Mouse (Mus musculus) embryonic stem cell, embryonic (primary cell): ENCODE measurements around the gene Cfl2.
"Not testable (repeated sequence)": the region's sequence is repeated elsewhere in the genome, so short reads cannot be mapped to it uniquely, and the experiment has no call there.

Source experiments
- CTCF ChIA-PET, 4 experiments: fragments of 300-600 bp in 2 of 4; fragments of 350-600 bp in 2 of 4; sonication (Branson Sonifier 250); formaldehyde crosslinking; loops; one replicate each; lab custom pipeline; 2022; ENCODE audit warnings: inconsistent platforms in 2 of 4; lab: Charles Lee
- POLR2A ChIA-PET, 4 experiments: fragments of 300-600 bp in 2 of 4; fragments of 350-600 bp in 2 of 4; sonication (Branson Sonifier 250); formaldehyde crosslinking; loops; one replicate each; lab custom pipeline; 2022; ENCODE audit warnings: antibody characterized with exemption in 4 of 4, inconsistent platforms in 1 of 4; lab: Charles Lee

Gene Cfl2

GRCm38 (mm10) chr12:54862606-54863535 lies at the start of gene Cfl2:
Cfl2 (minus strand) TSS chr12:54862877.
- CTCF ChIA-PET = interaction anchor here in 2 of 4 experiments (0.5 to 2.2 kb wide), 6 partner anchors 14 to 439 kb away, joined by 3 to 10 read pairs (median 3); no protein-coding TSS in a partner anchor
- POLR2A ChIA-PET = interaction anchor here (0.5 to 4.1 kb wide), 51 partner anchors 8 to 584 kb away, joined by 3 to 33 read pairs (median 4); partner anchors contain the start of genes Gm20403 (in 2 of the 4), Ppp2r3c (in 1 of the 4) and Snx6 (in 1 of the 4)

GRCm38 (mm10) chr12:54910387-54910786 lies 47.7 kb upstream of the Cfl2 start:
- CTCF ChIA-PET = interaction anchor here in 1 of 4 experiments (0.6 kb wide), 1 partner anchor 80 kb away, joined by 8 read pairs; no protein-coding TSS in a partner anchor
- POLR2A ChIA-PET = interaction anchor here in 1 of 4 experiments (0.9 kb wide), 1 partner anchor 10 kb away, joined by 4 read pairs; no protein-coding TSS in a partner anchor

GRCm38 (mm10) chr12:54892559-54892958 lies 29.9 kb upstream of the Cfl2 start:
- POLR2A ChIA-PET = not testable (repeated sequence)

GRCm38 (mm10) chr12:54890426-54890825 lies 27.7 kb upstream of the Cfl2 start:
- CTCF ChIA-PET = interaction anchor here (0.6 to 3.2 kb wide), 12 partner anchors 13 to 777 kb away, joined by 3 to 11 read pairs (median 4); partner anchors contain the start of genes Cfl2 (in 1 of the 4) and Ppp2r3c (in 1 of the 4)
- POLR2A ChIA-PET = interaction anchor here in 3 of 4 experiments (0.6 to 3.2 kb wide), 24 partner anchors 9 to 605 kb away, joined by 3 to 11 read pairs (median 4); partner anchors contain the start of genes Cfl2 (in 3 of the 3), Eapp (in 1 of the 3), Gm20403 (in 1 of the 3) and Ppp2r3c (in 1 of the 3)

More at GRCm38 (mm10) chr12:54892559-54892958, 29.9 kb upstream of the Cfl2 start:
- CTCF ChIA-PET = not testable (repeated sequence)

GRCm38 (mm10) chr12:54887580-54888127 lies 25.0 kb upstream of the Cfl2 start:
- POLR2A ChIA-PET = interaction anchor here in 1 of 4 experiments (3.2 kb wide), 1 partner anchor 25 kb away, joined by 11 read pairs; the partner anchor contains the start of gene Cfl2
- CTCF ChIA-PET = interaction anchor here in 1 of 4 experiments (0.6 kb wide), 1 partner anchor 55 kb away, joined by 15 read pairs; no protein-coding TSS in a partner anchor

- POLR2A ChIA-PET = interaction anchor here in 2 of 4 experiments (0.8 to 1.4 kb wide), 2 partner anchors 17 kb away, joined by 5 to 8 read pairs; partner anchors contain the start of gene Cfl2 (in 2 of the 2)
These were observed 17.0 kb upstream of the Cfl2 start for GRCm38 (mm10) chr12:54879630-54880029.

GRCm38 (mm10) chr12:54879211-54879610 lies 16.5 kb upstream of the Cfl2 start:
- ChIA-PET CTCF (interaction anchor here in 3 of 4 experiments (0.5 to 2.2 kb wide), 6 partner anchors 10 to 304 kb away, joined by 4 to 11 read pairs (median 4); no protein-coding TSS in a partner anchor), POLR2A (interaction anchor here in 2 of 4 experiments (0.8 to 1.4 kb wide), 2 partner anchors 17 kb away, joined by 5 to 8 read pairs; partner anchors contain the start of gene Cfl2 (in 2 of the 2))

More at GRCm38 (mm10) chr12:54879630-54880029, 17.0 kb upstream of the Cfl2 start:
- CTCF ChIA-PET = interaction anchor here in 3 of 4 experiments (1.0 to 2.2 kb wide), 5 partner anchors 9 to 93 kb away, joined by 4 to 7 read pairs (median 4); no protein-coding TSS in a partner anchor

- POLR2A ChIA-PET = interaction anchor here in 2 of 4 experiments (1.1 to 1.6 kb wide), 3 partner anchors 12 to 15 kb away, joined by 3 to 6 read pairs (median 3); partner anchors contain the start of gene Cfl2 (in 2 of the 2)
- CTCF ChIA-PET = no interaction called here
These were observed 15.2 kb upstream of the Cfl2 start for GRCm38 (mm10) chr12:54877875-54878274.

- CTCF ChIA-PET = interaction anchor here in 1 of 4 experiments (0.7 kb wide), 1 partner anchor 14 kb away, joined by 3 read pairs; the partner anchor contains the start of gene Cfl2
- POLR2A ChIA-PET = interaction anchor here in 2 of 4 experiments (1.2 to 1.6 kb wide), 2 partner anchors 13 to 14 kb away, joined by 3 to 6 read pairs; partner anchors contain the start of gene Cfl2 (in 1 of the 2)
These were observed 14.2 kb upstream of the Cfl2 start for GRCm38 (mm10) chr12:54876879-54877278.

GRCm38 (mm10) chr12:54874711-54875110 lies 12.0 kb upstream of the Cfl2 start:
- CTCF ChIA-PET = interaction anchor here in 1 of 4 experiments (0.9 kb wide), 1 partner anchor 16 kb away, joined by 4 read pairs; no protein-coding TSS in a partner anchor

GRCm38 (mm10) chr12:54861991-54862605 lies 579 bp downstream of the Cfl2 start:
- ChIA-PET CTCF (interaction anchor here in 2 of 4 experiments (0.5 to 2.2 kb wide), 5 partner anchors 27 to 440 kb away, joined by 3 to 10 read pairs (median 4); no protein-coding TSS in a partner anchor), POLR2A (interaction anchor here (0.5 to 4.1 kb wide), 37 partner anchors 8 to 584 kb away, joined by 3 to 33 read pairs (median 4); partner anchors contain the start of genes Gm20403 (in 2 of the 4) and Ppp2r3c (in 1 of the 4))

More at GRCm38 (mm10) chr12:54874711-54875110, 12.0 kb upstream of the Cfl2 start:
- POLR2A ChIA-PET = interaction anchor here in 3 of 4 experiments (0.5 to 1.2 kb wide), 6 partner anchors 12 to 217 kb away, joined by 3 to 15 read pairs (median 4); partner anchors contain the start of gene Cfl2 (in 2 of the 3)

GRCm38 (mm10) chr12:54859531-54859930 lies 3.1 kb downstream of the Cfl2 start:
- ChIA-PET POLR2A (interaction anchor here in 3 of 4 experiments (0.5 to 3.5 kb wide), 14 partner anchors 14 to 691 kb away, joined by 3 to 10 read pairs (median 4); no protein-coding TSS in a partner anchor), CTCF (no interaction called here)

GRCm38 (mm10) chr12:54850551-54850950 lies 12.1 kb downstream of the Cfl2 start:
- POLR2A ChIA-PET = interaction anchor here in 1 of 4 experiments (0.9 to 2.1 kb wide), 4 partner anchors 10 to 27 kb away, joined by 3 to 7 read pairs (median 4); partner anchors contain the start of gene Cfl2

GRCm38 (mm10) chr12:54844415-54844814 lies 18.3 kb downstream of the Cfl2 start:
- POLR2A ChIA-PET = interaction anchor here in 2 of 4 experiments (0.7 to 4.9 kb wide), 5 partner anchors 10 to 38 kb away, joined by 3 to 20 read pairs (median 5); partner anchors contain the start of gene Cfl2 (in 1 of the 2)
- CTCF ChIA-PET = interaction anchor here in 1 of 4 experiments (2.7 kb wide), 1 partner anchor 14 kb away, joined by 7 read pairs; no protein-coding TSS in a partner anchor

More at GRCm38 (mm10) chr12:54850551-54850950, 12.1 kb downstream of the Cfl2 start:
- CTCF ChIA-PET = no interaction called here

GRCm38 (mm10) chr12:54841576-54841975 lies 21.1 kb downstream of the Cfl2 start:
- POLR2A ChIA-PET = interaction anchor here in 2 of 4 experiments (1.0 to 3.4 kb wide), 4 partner anchors 14 to 52 kb away, joined by 3 to 9 read pairs (median 4); partner anchors contain the start of gene Cfl2 (in 1 of the 2)
- CTCF ChIA-PET = no interaction called here

GRCm38 (mm10) chr12:54839815-54840214 lies 22.9 kb downstream of the Cfl2 start:
- ChIA-PET POLR2A (interaction anchor here in 3 of 4 experiments (0.6 to 1.9 kb wide), 6 partner anchors 16 to 607 kb away, joined by 3 to 5 read pairs (median 3); no protein-coding TSS in a partner anchor), CTCF (interaction anchor here in 3 of 4 experiments (0.5 to 2.3 kb wide), 3 partner anchors 9 kb away, joined by 3 to 7 read pairs (median 5); no protein-coding TSS in a partner anchor)
